Mouse (Mus musculus) midbrain, embryonic 11.5 days (tissue): ENCODE results near the gene Kcne2. TPM values are rescaled to one million over a fixed set of nuclear protein-coding genes. Genes with fewer than 3 reads are reported as not detected.
A peak's percentile ranks its signal among the peaks of the same experiment; 100 is the strongest.

ENCODE experiments used
- ATAC-seq: fragments of 200-750 bp; cut with Nextera tagmentation; 2 replicates; pipeline ENCODE4 v1.8.0; 2017; ENCODE audit warnings: moderate TSS enrichment, moderate library complexity; ENCODE audit not compliant: low FRiP score
- DNase-seq: peaks from one replicate; pipeline ENCODE4 v3.0.0; 2015; ENCODE audit warnings: low spot score; ENCODE audit errors: missing footprints
- H3K27ac ChIP-seq: fragments of 300-500 bp; sonication (generic); 2 replicates; pipeline ENCODE4 v1.5.1; 2014; ENCODE audit warnings: low read depth, low read length
- H3K27me3 ChIP-seq: fragments of 300-500 bp; sonication (generic); 2 replicates; pipeline ENCODE4 v1.6.1; 2014; ENCODE audit warnings: mild to moderate bottlenecking, low read length, moderate library complexity, mixed read lengths; ENCODE audit not compliant: control insufficient read depth, insufficient read depth
- H3K36me3 ChIP-seq: fragments of 300-500 bp; sonication (generic); 2 replicates; pipeline ENCODE4 v1.6.1; 2014; ENCODE audit warnings: mild to moderate bottlenecking, low read length, moderate library complexity, mixed read lengths; ENCODE audit not compliant: control insufficient read depth, insufficient read depth
- H3K4me1 ChIP-seq: fragments of 300-500 bp; sonication (generic); 2 replicates; pipeline ENCODE4 v1.6.1; 2014; ENCODE audit warnings: low read length; ENCODE audit not compliant: control insufficient read depth, insufficient read depth
- H3K4me2 ChIP-seq: fragments of 300-500 bp; sonication (generic); 2 replicates; pipeline ENCODE4 v1.6.1; 2014; ENCODE audit warnings: mild to moderate bottlenecking, moderate library complexity
- H3K4me3 ChIP-seq: fragments of 300-500 bp; sonication (generic); 2 replicates; pipeline ENCODE4 v1.5.1; 2014; ENCODE audit warnings: low read depth, low read length
- H3K9ac ChIP-seq: fragments of 300-500 bp; sonication (generic); 2 replicates; pipeline ENCODE4 v1.6.1; 2014; ENCODE audit warnings: low read length
- H3K9me3 ChIP-seq: fragments of 300-500 bp; sonication (generic); 2 replicates; pipeline ENCODE4 v1.6.1; 2016; ENCODE audit warnings: low read length; ENCODE audit not compliant: control insufficient read depth
- WGBS: fragments of 180-500 bp; shearing (Covaris S2); extraction: QIAGEN DNeasy Blood & Tissue Kit; methylation state at CpG from one replicate; pipeline ENCODE4 v1.1.7; 2014; 5-methylcytosine and 5-hydroxymethylcytosine counted together
- polyA plus RNA-seq: library from polyadenylated mRNA; unstranded; fragments of >200 nt; fragmentation: Nextera tagmentation; extraction: Ambion mirVana; gene quantifications from 2 replicates; pipeline ENCODE4 v1.2.1, GENCODE M21; 2014

Kcne2 gene
- polyA plus RNA-seq, 1 experiment from 2014 or later: 0.14 TPM

DNA sequence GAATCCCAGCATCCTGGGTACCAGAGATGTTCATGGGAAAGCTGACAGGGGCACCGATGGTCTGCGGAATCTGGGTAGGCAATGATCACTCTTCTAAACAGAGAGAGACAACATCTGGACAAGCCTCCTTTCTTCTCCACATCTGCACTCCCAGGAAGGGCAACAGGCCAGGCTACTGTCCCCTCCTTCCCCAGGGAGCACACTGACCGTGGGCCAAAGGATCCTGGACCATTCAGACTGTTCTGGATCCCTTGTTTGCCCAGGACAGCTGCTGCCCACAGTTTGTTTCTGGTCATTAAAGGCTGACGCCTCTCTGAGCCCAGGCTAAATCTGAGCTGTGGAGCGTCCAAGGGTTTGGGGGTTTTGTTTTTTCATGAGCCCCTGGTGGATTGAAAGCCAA, 9.5 kb upstream of the Kcne2 start:
- 80% methylated on average over 5 of the region's 5 CpGs for WGBS
- no peak overlapping the region for H3K4me2 ChIP-seq

GRCm38 (mm10) chr16:92285068-92285467, 7.1 kb upstream of the Kcne2 start:
- Histone ChIP-seq H3K27me3 (no peaks in the 10 kb centered on the region), H3K27ac (no peak overlapping the region), H3K4me1 (no peaks in the 10 kb centered on the region), H3K4me2 (no peak overlapping the region), H3K9me3 (no peaks in the 10 kb centered on the region), H3K9ac (no peak overlapping the region), H3K4me3 (no peak overlapping the region), H3K36me3 (no peaks in the 10 kb centered on the region)
- 65% methylated on average over 10 of the region's 10 CpGs for WGBS
- no peak for DNase-seq
- no peak for ATAC-seq

More for the DNA sequence above, 9.5 kb upstream of the Kcne2 start:
- Histone ChIP-seq H3K9ac (no peak overlapping the region), H3K36me3 (no peaks in the 10 kb centered on the region), H3K27me3 (no peaks in the 10 kb centered on the region), H3K9me3 (no peaks in the 10 kb centered on the region), H3K4me3 (no peak overlapping the region), H3K27ac (no peak overlapping the region), H3K4me1 (no peaks in the 10 kb centered on the region)
- DNase-seq (no peak), ATAC-seq (no peak)

GRCm38 (mm10) chr16:92286609-92287008, 5.6 kb upstream of the Kcne2 start:
- no peak overlapping the region for H3K4me3 ChIP-seq
- H3K4me2 ChIP-seq: no peak overlapping the region
- DNase-seq (peak; percentile 100), ATAC-seq (peak; percentile 50; the same call in 1 of the 2 replicates)
- no peaks in the 10 kb centered on the region for H3K27me3 ChIP-seq
- H3K9me3 ChIP-seq: no peaks in the 10 kb centered on the region
- no peak overlapping the region for H3K9ac ChIP-seq
- 16% methylated on average over 7 of the region's 7 CpGs for WGBS
- no peaks in the 10 kb centered on the region for H3K36me3 ChIP-seq
- H3K4me1 ChIP-seq: no peaks in the 10 kb centered on the region
- H3K27ac ChIP-seq: no peak overlapping the region

- H3K9ac ChIP-seq: no peak overlapping the region
- H3K4me2 ChIP-seq: no peak overlapping the region
- DNase-seq (no peak), ATAC-seq (no peak)
- no peak overlapping the region for H3K4me3 ChIP-seq
- no peaks in the 10 kb centered on the region for H3K9me3 ChIP-seq
- no peak overlapping the region for H3K27ac ChIP-seq
- H3K27me3 ChIP-seq: no peaks in the 10 kb centered on the region
- WGBS: 87% methylated on average over 9 of the region's 9 CpGs
- H3K36me3 ChIP-seq: no peaks in the 10 kb centered on the region
- H3K4me1 ChIP-seq: no peaks in the 10 kb centered on the region; the same call in 1 of the 2 replicates
Measured at GRCm38 (mm10) chr16:92288778-92289177, 3.4 kb upstream of the Kcne2 start.

DNA sequence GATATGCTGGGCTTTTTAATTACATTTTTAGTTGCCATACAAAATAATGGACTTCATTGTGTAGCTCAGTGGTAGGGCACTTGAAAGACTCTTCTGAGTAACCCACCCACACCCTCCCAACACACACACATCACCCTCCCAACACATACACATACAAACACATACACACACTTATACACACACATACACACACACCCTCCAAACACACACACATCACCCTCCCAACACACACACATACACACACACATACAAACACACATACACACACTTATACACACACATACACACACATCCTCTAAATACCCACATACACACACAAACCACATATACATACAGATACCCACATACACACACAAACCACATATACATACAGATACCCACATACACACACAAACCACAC, 2.1 kb upstream of the Kcne2 start:
- Histone ChIP-seq H3K9ac (no peak overlapping the region), H3K4me3 (no peak overlapping the region), H3K4me1 (peaks cover 9% of the 10 kb centered on the region), H3K27me3 (no peaks in the 10 kb centered on the region), H3K9me3 (no peaks in the 10 kb centered on the region), H3K4me2 (no peak overlapping the region), H3K27ac (no peak overlapping the region), H3K36me3 (no peaks in the 10 kb centered on the region)
- DNase-seq: no peak
- ATAC-seq: no peak

DNA sequence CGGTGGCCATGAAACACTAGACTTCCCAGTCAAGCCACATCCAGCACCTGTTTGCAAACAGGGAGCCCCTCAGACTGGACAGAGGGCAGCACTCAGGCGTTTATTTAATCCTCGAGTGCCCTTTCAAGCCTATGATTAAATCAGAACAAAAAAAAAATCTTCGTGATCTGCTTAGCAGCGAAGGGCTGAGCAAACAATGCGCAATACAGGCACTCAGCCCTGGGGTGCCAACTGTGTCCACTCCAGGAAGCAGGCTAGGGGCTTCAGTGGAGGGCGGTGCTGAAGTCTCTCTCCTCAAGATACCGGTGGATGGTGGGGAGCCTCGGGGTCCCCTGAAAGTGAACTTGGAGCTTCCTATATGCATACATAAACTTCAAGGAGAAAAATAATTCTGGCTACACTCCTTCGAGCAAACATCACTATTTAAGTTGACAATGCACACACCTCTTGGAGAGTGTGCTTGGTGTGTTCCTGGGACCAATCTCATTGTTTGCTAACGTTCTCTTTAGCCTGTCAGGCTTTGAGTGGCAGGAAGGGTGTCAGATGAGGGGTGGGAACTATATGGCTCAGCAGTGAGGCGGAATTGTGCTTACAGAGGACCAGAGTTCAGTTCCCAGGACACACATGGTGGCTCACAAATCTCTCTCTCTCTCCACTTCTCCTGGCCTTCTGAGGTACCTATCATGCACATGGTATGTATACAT, 2.2 kb downstream of the Kcne2 start:
- H3K27ac ChIP-seq: peak overlapping the region; percentile 32; the same call in 1 of the 2 replicates
- WGBS: 39% methylated on average over 12 of the region's 12 CpGs
- no peak overlapping the region for H3K4me3 ChIP-seq
- H3K4me1 ChIP-seq: peaks cover 9% of the 10 kb centered on the region
- no peak overlapping the region for H3K4me2 ChIP-seq
- DNase-seq: no peak
- no peaks in the 10 kb centered on the region for H3K36me3 ChIP-seq
- H3K27me3 ChIP-seq: no peaks in the 10 kb centered on the region
- H3K9ac ChIP-seq: peak overlapping the region; percentile 28; the same call in 1 of the 2 replicates
- peak; percentile 71 for ATAC-seq
- no peaks in the 10 kb centered on the region for H3K9me3 ChIP-seq

GRCm38 (mm10) chr16:92295328-92295727, 3.1 kb downstream of the Kcne2 start:
- ATAC-seq (no peak), DNase-seq (no peak)
- Histone ChIP-seq H3K4me1 (peaks cover 9% of the 10 kb centered on the region), H3K9ac (no peak overlapping the region), H3K27ac (no peak overlapping the region), H3K36me3 (no peaks in the 10 kb centered on the region), H3K4me3 (no peak overlapping the region), H3K4me2 (no peak overlapping the region), H3K9me3 (no peaks in the 10 kb centered on the region), H3K27me3 (no peaks in the 10 kb centered on the region)
- WGBS: 66% methylated on average over 2 of the region's 2 CpGs

- Histone ChIP-seq H3K27me3 (no peaks in the 10 kb centered on the region), H3K4me2 (peak within 1 kb of the TSS; percentile 73), H3K9me3 (no peaks in the 10 kb centered on the region), H3K36me3 (no peaks in the 10 kb centered on the region), H3K9ac (peak within 1 kb of the TSS; percentile 75), H3K27ac (peak within 1 kb of the TSS; percentile 7; the same call in 1 of the 2 replicates), H3K4me3 (peak within 1 kb of the TSS; percentile 57), H3K4me1 (peaks cover 15% of the 10 kb centered on the region)
- WGBS: 10% methylated on average over 32 of the region's 32 CpGs
- DNase-seq (peak; percentile 100), ATAC-seq (peak; percentile 94)
Measured at GRCm38 (mm10) chr16:92300649-92301411, 8.6 kb downstream of the Kcne2 start, which contains the start of gene Smim11. TSS of gene Smim11 (plus strand) at chr16:92301286.

DNA sequence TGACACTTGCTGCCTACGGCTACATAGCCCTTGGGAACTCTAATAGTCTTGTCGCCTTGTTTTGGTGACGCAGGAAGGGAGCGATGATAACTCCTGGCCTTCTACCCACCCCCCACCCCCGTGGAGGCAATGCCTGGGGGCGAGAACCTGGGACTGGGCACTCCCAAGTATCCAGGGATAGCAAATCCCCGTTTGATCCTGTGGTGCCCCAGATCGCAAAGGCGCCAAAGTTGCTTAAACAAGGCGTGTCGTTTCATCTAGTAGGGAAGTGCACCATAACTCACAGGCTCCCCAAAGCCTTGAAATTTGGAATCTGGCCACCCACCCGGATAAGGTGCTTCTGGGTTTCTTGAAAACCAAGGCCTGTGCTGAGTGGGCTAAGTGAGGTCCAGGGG, 9.2 kb downstream of the Kcne2 start:
- H3K4me2 ChIP-seq: peak overlapping the region; percentile 73
- H3K9ac ChIP-seq: peak overlapping the region; percentile 75
- peak; percentile 82 for ATAC-seq
- peak overlapping the region; percentile 57 for H3K4me3 ChIP-seq
- H3K36me3 ChIP-seq: no peaks in the 10 kb centered on the region
- no peak for DNase-seq
- H3K27ac ChIP-seq: no peak overlapping the region
- under 1% methylated on average over 12 of the region's 12 CpGs for WGBS
- H3K4me1 ChIP-seq: peaks cover 15% of the 10 kb centered on the region
- H3K9me3 ChIP-seq: no peaks in the 10 kb centered on the region
- no peaks in the 10 kb centered on the region for H3K27me3 ChIP-seq
